Mouse (Mus musculus) hindbrain, embryonic 12.5 days (tissue): ENCODE data around the gene Hhat. TPM values are rescaled to one million over a fixed set of nuclear protein-coding genes. Genes with fewer than 3 reads are reported as not detected.

ENCODE experiments used
- ATAC-seq: fragments of 200-750 bp; cut with Nextera tagmentation; 2 replicates; pipeline ENCODE4 v1.8.0; 2017; ENCODE audit warnings: moderate TSS enrichment; ENCODE audit not compliant: low FRiP score
- H3K27ac ChIP-seq: fragments of 300-500 bp; sonication (generic); 2 replicates; pipeline ENCODE4 v1.5.1; 2016; ENCODE audit warnings: mild to moderate bottlenecking
- H3K27me3 ChIP-seq: fragments of 300-500 bp; sonication (generic); 2 replicates; pipeline ENCODE4 v1.6.1; 2016; ENCODE audit warnings: mild to moderate bottlenecking
- H3K36me3 ChIP-seq: fragments of 300-500 bp; sonication (generic); 2 replicates; pipeline ENCODE4 v1.6.1; 2016; ENCODE audit warnings: mild to moderate bottlenecking
- H3K4me1 ChIP-seq: fragments of 300-500 bp; sonication (generic); 2 replicates; pipeline ENCODE4 v1.6.1; 2016
- H3K4me2 ChIP-seq: fragments of 300-500 bp; sonication (generic); replicated peaks from 2 replicates; pipeline ENCODE4 v1.6.1; 2016; ENCODE audit warnings: mild to moderate bottlenecking
- H3K4me3 ChIP-seq: fragments of 300-500 bp; sonication (generic); 2 replicates; pipeline ENCODE4 v1.5.1; 2016; ENCODE audit warnings: mild to moderate bottlenecking
- H3K9ac ChIP-seq: fragments of 300-500 bp; sonication (generic); 2 replicates; pipeline ENCODE4 v1.6.1; 2016; ENCODE audit warnings: mild to moderate bottlenecking, moderate library complexity
- H3K9me3 ChIP-seq: fragments of 300-500 bp; sonication (generic); replicated peaks from 2 replicates; pipeline ENCODE4 v1.6.1; 2016; ENCODE audit warnings: mild to moderate bottlenecking
- WGBS: fragments of 180-500 bp; shearing (Covaris S2); methylation state at CpG from one replicate; pipeline ENCODE4 v1.1.7; 2016; 5-methylcytosine and 5-hydroxymethylcytosine counted together
- polyA plus RNA-seq: library from polyadenylated mRNA; unstranded; fragments of >200 nt; fragmentation: Nextera tagmentation; extraction: Ambion mirVana; gene quantifications from 2 replicates; pipeline ENCODE4 v1.2.1, GENCODE M21; 2016

Hhat gene
- polyA plus RNA-seq, 1 experiment from 2014 or later: 5.9 TPM

GRCm38 (mm10) chr1:192749270-192750041 is 21.6 kb downstream of the Hhat start:
- H3K27ac ChIP-seq: no peak overlapping the region
- no peak overlapping the region for H3K4me3 ChIP-seq
- 84% methylated on average over 6 of the region's 6 CpGs for WGBS
- no peak overlapping the region for H3K9ac ChIP-seq
- H3K36me3 ChIP-seq: no peaks in the 10 kb centered on the region
- no peak overlapping the region for H3K4me2 ChIP-seq
- H3K4me1 ChIP-seq: peaks cover 16% of the 10 kb centered on the region
- H3K27me3 ChIP-seq: no peaks in the 10 kb centered on the region
- H3K9me3 ChIP-seq: no peaks in the 10 kb centered on the region
- ATAC-seq: no peak

GRCm38 (mm10) chr1:192746201-192746600 is 24.8 kb downstream of the Hhat start:
- Histone ChIP-seq H3K4me1 (peaks cover 4% of the 10 kb centered on the region), H3K27ac (no peak overlapping the region), H3K9ac (no peak overlapping the region), H3K4me3 (no peak overlapping the region), H3K36me3 (0 out of 2 replicates have a peak, but pooled peaks cover under 1% of the 10 kb centered on the region), H3K9me3 (no peaks in the 10 kb centered on the region), H3K27me3 (no peaks in the 10 kb centered on the region), H3K4me2 (no peak overlapping the region)
- ATAC-seq: no peak
- WGBS: 85% methylated on average over 6 of the region's 6 CpGs

- H3K27me3 ChIP-seq: no peaks in the 10 kb centered on the region
- H3K36me3 ChIP-seq: 0 out of 2 replicates have a peak, but pooled peaks cover 4% of the 10 kb centered on the region
- H3K4me2 ChIP-seq: no peak overlapping the region
- H3K9me3 ChIP-seq: no peaks in the 10 kb centered on the region
- H3K9ac ChIP-seq: no peak overlapping the region
- ATAC-seq: no peak
- 10% methylated on average over 16 of the region's 16 CpGs for WGBS
- H3K27ac ChIP-seq: no peak overlapping the region
- H3K4me1 ChIP-seq: peaks cover 4% of the 10 kb centered on the region
- H3K4me3 ChIP-seq: no peak overlapping the region
Observed at GRCm38 (mm10) chr1:192745240-192746101, 25.6 kb downstream of the Hhat start.

- Histone ChIP-seq H3K9me3 (no peaks in the 10 kb centered on the region), H3K4me3 (no peak overlapping the region), H3K27me3 (no peaks in the 10 kb centered on the region), H3K4me2 (no peak overlapping the region), H3K27ac (no peak overlapping the region), H3K9ac (no peak overlapping the region), H3K36me3 (0 out of 2 replicates have a peak, but pooled peaks cover 4% of the 10 kb centered on the region), H3K4me1 (peaks cover 2% of the 10 kb centered on the region)
- ATAC-seq: no peak
- 67% methylated on average over 3 of the region's 3 CpGs for WGBS
Observed at GRCm38 (mm10) chr1:192744880-192745239, 26.2 kb downstream of the Hhat start.

- H3K27me3 ChIP-seq: no peaks in the 10 kb centered on the region
- 0 out of 2 replicates have a peak, but pooled peaks cover 4% of the 10 kb centered on the region for H3K36me3 ChIP-seq
- ATAC-seq: no peak
- no peak overlapping the region for H3K4me2 ChIP-seq
- no peak overlapping the region for H3K9ac ChIP-seq
- H3K4me1 ChIP-seq: no peaks in the 10 kb centered on the region
- no peak overlapping the region for H3K4me3 ChIP-seq
- WGBS: 82% methylated on average over 7 of the region's 7 CpGs
- no peaks in the 10 kb centered on the region for H3K9me3 ChIP-seq
- H3K27ac ChIP-seq: no peak overlapping the region
Observed at GRCm38 (mm10) chr1:192742394-192743251, 28.4 kb downstream of the Hhat start.

- peaks cover 1% of the 10 kb centered on the region; the same call in 1 of the 2 replicates for H3K4me1 ChIP-seq
- H3K27ac ChIP-seq: no peak overlapping the region
- H3K27me3 ChIP-seq: no peaks in the 10 kb centered on the region
- WGBS: 93% methylated on average over 2 of the region's 2 CpGs
- ATAC-seq: no peak
- H3K4me2 ChIP-seq: no peak overlapping the region
- 0 out of 2 replicates have a peak, but pooled peaks cover 4% of the 10 kb centered on the region for H3K36me3 ChIP-seq
- no peak overlapping the region for H3K4me3 ChIP-seq
- H3K9ac ChIP-seq: no peak overlapping the region
- no peaks in the 10 kb centered on the region for H3K9me3 ChIP-seq
Observed at GRCm38 (mm10) chr1:192741896-192742295, 29.1 kb downstream of the Hhat start.

GRCm38 (mm10) chr1:192736524-192736923 is 34.5 kb downstream of the Hhat start:
- 0 out of 2 replicates have a peak, but pooled peaks cover 4% of the 10 kb centered on the region for H3K36me3 ChIP-seq
- H3K9me3 ChIP-seq: no peaks in the 10 kb centered on the region
- H3K4me1 ChIP-seq: peaks cover 16% of the 10 kb centered on the region
- WGBS: 55% methylated on average over 3 of the region's 3 CpGs
- no peak overlapping the region for H3K9ac ChIP-seq
- no peak overlapping the region for H3K4me3 ChIP-seq
- no peak for ATAC-seq
- H3K4me2 ChIP-seq: no peak overlapping the region
- H3K27ac ChIP-seq: no peak overlapping the region
- H3K27me3 ChIP-seq: no peaks in the 10 kb centered on the region

GRCm38 (mm10) chr1:192736002-192736426 is 35.0 kb downstream of the Hhat start:
- ATAC-seq: no peak
- WGBS: 67% methylated on average over 9 of the region's 9 CpGs
- Histone ChIP-seq H3K4me2 (no peak overlapping the region), H3K4me3 (no peak overlapping the region), H3K9me3 (no peaks in the 10 kb centered on the region), H3K27me3 (no peaks in the 10 kb centered on the region), H3K27ac (peak overlapping the region; percentile 35; the same call in 1 of the 2 replicates), H3K4me1 (peaks cover 16% of the 10 kb centered on the region), H3K36me3 (0 out of 2 replicates have a peak, but pooled peaks cover under 1% of the 10 kb centered on the region), H3K9ac (no peak overlapping the region)

- 77% methylated on average over 7 of the region's 7 CpGs for WGBS
- Histone ChIP-seq H3K27ac (no peak overlapping the region), H3K9ac (no peak overlapping the region), H3K4me3 (no peak overlapping the region), H3K36me3 (no peaks in the 10 kb centered on the region), H3K9me3 (no peaks in the 10 kb centered on the region), H3K4me2 (no peak overlapping the region), H3K27me3 (no peaks in the 10 kb centered on the region), H3K4me1 (peaks cover under 1% of the 10 kb centered on the region; the same call in 1 of the 2 replicates)
- no peak for ATAC-seq
Observed at GRCm38 (mm10) chr1:192730517-192730916, 40.5 kb downstream of the Hhat start.

GRCm38 (mm10) chr1:192726996-192727624 is 43.9 kb downstream of the Hhat start:
- Histone ChIP-seq H3K36me3 (no peaks in the 10 kb centered on the region), H3K9me3 (no peaks in the 10 kb centered on the region), H3K27me3 (no peaks in the 10 kb centered on the region), H3K4me3 (no peak overlapping the region), H3K9ac (no peak overlapping the region), H3K27ac (no peak overlapping the region), H3K4me2 (no peak overlapping the region), H3K4me1 (no peaks in the 10 kb centered on the region)
- ATAC-seq: peak; percentile 74
- 56% methylated on average over 11 of the region's 11 CpGs for WGBS

GRCm38 (mm10) chr1:192722147-192722546 is 48.9 kb downstream of the Hhat start:
- no peak overlapping the region for H3K9ac ChIP-seq
- no peak overlapping the region for H3K4me2 ChIP-seq
- no peak for ATAC-seq
- 33% methylated on average over 5 of the region's 5 CpGs for WGBS
- no peak overlapping the region for H3K4me3 ChIP-seq
- no peaks in the 10 kb centered on the region for H3K27me3 ChIP-seq
- H3K36me3 ChIP-seq: no peaks in the 10 kb centered on the region
- no peak overlapping the region for H3K27ac ChIP-seq
- H3K4me1 ChIP-seq: no peaks in the 10 kb centered on the region
- no peaks in the 10 kb centered on the region for H3K9me3 ChIP-seq
